Mouse (Mus musculus): ENCODE measurements around the gene Wwox.

DNA sequence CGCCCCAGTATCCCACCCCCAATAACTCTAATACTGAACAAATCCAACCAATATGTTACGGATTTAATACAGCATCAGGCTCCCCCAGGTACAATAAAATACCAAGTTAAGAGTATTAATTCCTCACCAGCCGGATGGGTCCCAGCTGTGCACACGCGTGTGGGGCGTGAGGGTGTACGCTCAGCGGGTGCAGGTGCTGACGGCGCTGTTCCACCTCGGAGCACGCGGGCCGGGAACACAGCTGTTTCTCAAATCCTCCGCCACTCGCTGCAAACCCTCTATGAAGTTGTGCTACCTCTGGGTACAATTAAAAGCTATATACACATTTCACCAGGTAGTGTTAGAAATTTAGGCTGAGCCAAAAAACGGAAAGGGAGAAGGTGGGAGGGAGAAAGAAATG lies 818.0 kb downstream of the Wwox start:
- no peak for TF ChIP-seq POLR2A (IDR thresholded peaks at IDR 0.05; ENCODE audit: insufficient read depth, low read depth, low read length)
- TF ChIP-seq CTCF (IDR thresholded peaks at IDR 0.05; ENCODE audit: insufficient read depth, low read depth, low read length) = no peak
